Comparison of ENCODE assay signal across 14 mouse cellular contexts in genomic region chr17:85180471-85181060, GRCm38 (mm10).
DNase-seq lines count a peak whose midpoint lies in the region; ATAC-seq and TF ChIP-seq lines count a peak whose summit lies in the region.
"Had no signal": no experiment of that assay in that cellular context is flagged by ENCODE, and none has a peak within 500 bp of the region (broad histone marks: within the 10 kb centered on the region; RNA-seq: fewer than 3 reads in every experiment).

No protein-coding gene starts in this region.

- DNase-seq in heart, adult 2 months = no peak
- DNase-seq in brain, adult 2 months (ENCODE audit: low read depth, low spot score) = peak; percentile 24
- DNase-seq in midbrain, embryonic 14.5 days = peak; percentile 40
- DNase-seq in kidney, adult 18-20 months = no peak
- DNase-seq in left cerebral cortex, postnatal 10 days (ENCODE audit: extremely low spot score in 1 of 2, low spot score in 2 of 2) = no peak
- DNase-seq: adrenal gland, postnatal 10 days; cerebellum, adult 11 months; gastrocnemius, adult 2 months had no signal

- no peaks in the 10 kb centered on the region for H3K36me3 ChIP-seq in heart, embryonic 12.5 days
- no peaks in the 10 kb centered on the region for H3K36me3 ChIP-seq in heart, adult 2 months (ENCODE audit: control insufficient read depth, insufficient read depth, low read length)
- H3K36me3 ChIP-seq in hindbrain, embryonic 12.5 days = no peaks in the 10 kb centered on the region
- H3K36me3 ChIP-seq in midbrain, embryonic 14.5 days (ENCODE audit: control insufficient read depth, insufficient read depth, low read length) = no peaks in the 10 kb centered on the region
- H3K36me3 ChIP-seq: liver, embryonic 15.5 days had no signal

- no peak for TF ChIP-seq POLR2A in heart, adult 2 months (IDR thresholded peaks at IDR 0.05; ENCODE audit: insufficient read depth, low read depth, low read length)

- H3K79me2 ChIP-seq in heart, adult 2 months (replicated peaks; ENCODE audit: control insufficient read depth, insufficient read depth, low read length) = no peaks in the 10 kb centered on the region

- peak overlapping the region; percentile 58 for H3K4me2 ChIP-seq in heart, embryonic 12.5 days
- peak overlapping the region; percentile 15 for H3K4me2 ChIP-seq in hindbrain, embryonic 12.5 days (replicated peaks)
- H3K4me2 ChIP-seq in midbrain, embryonic 14.5 days (ENCODE audit: low read length) = peak overlapping the region; percentile 36
- H3K4me2 ChIP-seq: liver, embryonic 15.5 days had no signal

- H3K27ac ChIP-seq in heart, embryonic 12.5 days (ENCODE audit: poor library complexity, severe bottlenecking) = no peak overlapping the region
- no peak overlapping the region for H3K27ac ChIP-seq in heart, adult 2 months
- H3K27ac ChIP-seq in hindbrain, embryonic 12.5 days = no peak overlapping the region
- H3K27ac ChIP-seq in midbrain, embryonic 14.5 days (replicated peaks; ENCODE audit: low read depth, low read length) = no peak overlapping the region
- H3K27ac ChIP-seq: gastrocnemius, adult 2 months; liver, embryonic 15.5 days had no signal

- no peak overlapping the region for H3K9ac ChIP-seq in heart, embryonic 12.5 days
- H3K9ac ChIP-seq in heart, adult 2 months (ENCODE audit: low read depth, low read length) = no peak overlapping the region
- H3K9ac ChIP-seq in hindbrain, embryonic 12.5 days = no peak overlapping the region
- H3K9ac ChIP-seq in midbrain, embryonic 14.5 days (replicated peaks; ENCODE audit: low read length) = 0 out of 2 replicates have a peak overlapping the region, but pooled peaks have one; percentile 7
- H3K9ac ChIP-seq: liver, embryonic 15.5 days had no signal

- TF ChIP-seq EP300 in heart, adult 2 months (IDR thresholded peaks at IDR 0.05; ENCODE audit: insufficient read depth, low read depth, low read length) = no peak

- no peak for TF ChIP-seq CTCF in heart, adult 2 months (IDR thresholded peaks at IDR 0.05)

- intact Hi-C loops in heart, adult 2 months (cut with DNase I) = loop anchor here (10.0 kb wide), 1 partner anchor 884 kb away; no protein-coding TSS in a partner anchor
- intact Hi-C loops in left cerebral cortex, postnatal 10 days (cut with DNase I) = no loop called here

- H3K4me3 ChIP-seq in heart, embryonic 12.5 days = peak overlapping the region; percentile 22
- no peak overlapping the region for H3K4me3 ChIP-seq in heart, adult 2 months
- H3K4me3 ChIP-seq in hindbrain, embryonic 12.5 days = no peak overlapping the region
- no peak overlapping the region for H3K4me3 ChIP-seq in midbrain, embryonic 14.5 days (replicated peaks; ENCODE audit: low read depth, low read length)
- H3K4me3 ChIP-seq: gastrocnemius, adult 2 months; liver, embryonic 15.5 days had no signal

- no peak for ATAC-seq in heart, embryonic 12.5 days (ENCODE audit: insufficient number of reproducible peaks, low FRiP score)
- ATAC-seq in hindbrain, embryonic 12.5 days (ENCODE audit: low FRiP score) = peak; percentile 48; the same call in 1 of the 2 replicates
- no peak for ATAC-seq in midbrain, embryonic 14.5 days (ENCODE audit: low FRiP score, low TSS enrichment)
- no peak for ATAC-seq in megakaryocyte, adult 5-6 weeks (ENCODE audit: poor library complexity, severe bottlenecking)
- ATAC-seq: forebrain, embryonic 14.5 days; intestine, embryonic 16.5 days had no signal

- peaks cover 28% of the 10 kb centered on the region for H3K4me1 ChIP-seq in heart, embryonic 12.5 days (replicated peaks)
- no peaks in the 10 kb centered on the region for H3K4me1 ChIP-seq in heart, adult 2 months (ENCODE audit: control insufficient read depth, insufficient read depth, low read length)
- H3K4me1 ChIP-seq in hindbrain, embryonic 12.5 days = no peaks in the 10 kb centered on the region
- H3K4me1 ChIP-seq in midbrain, embryonic 14.5 days (ENCODE audit: control insufficient read depth, insufficient read depth, low read length) = no peaks in the 10 kb centered on the region
- H3K4me1 ChIP-seq: liver, embryonic 15.5 days had no signal

- H3K27me3 ChIP-seq in heart, embryonic 12.5 days (replicated peaks) = no peaks in the 10 kb centered on the region
- H3K27me3 ChIP-seq in heart, adult 2 months (ENCODE audit: control insufficient read depth, insufficient read depth, low read length) = no peaks in the 10 kb centered on the region
- H3K27me3 ChIP-seq in hindbrain, embryonic 12.5 days = no peaks in the 10 kb centered on the region
- H3K27me3 ChIP-seq in midbrain, embryonic 14.5 days (ENCODE audit: control insufficient read depth, insufficient read depth, low read length) = no peaks in the 10 kb centered on the region
- H3K27me3 ChIP-seq: liver, embryonic 15.5 days had no signal

- WGBS in heart, embryonic 12.5 days = 37% methylated on average over 14 of the region's 14 CpGs
- WGBS in heart, adult 2 months = 65% methylated on average over 14 of the region's 14 CpGs
- WGBS in hindbrain, embryonic 12.5 days = 49% methylated on average over 14 of the region's 14 CpGs
- 23% methylated on average over 14 of the region's 14 CpGs for WGBS in midbrain, embryonic 14.5 days

- no peaks in the 10 kb centered on the region for H3K9me3 ChIP-seq in heart, embryonic 12.5 days (replicated peaks)
- no peaks in the 10 kb centered on the region for H3K9me3 ChIP-seq in hindbrain, embryonic 12.5 days (replicated peaks)
- H3K9me3 ChIP-seq in midbrain, embryonic 14.5 days (ENCODE audit: control insufficient read depth, low read length) = no peaks in the 10 kb centered on the region
- H3K9me3 ChIP-seq: liver, embryonic 15.5 days had no signal

Comparison
In these comparisons a context has a peak if more than half of its experiments do, and no peak if none do; other contexts are left out.
1. DNase-seq: peak in brain, adult 2 months (single experiment) and midbrain, embryonic 14.5 days (single experiment); none in heart, adult 2 months (0 of 2), kidney, adult 18-20 months (single experiment) and left cerebral cortex, postnatal 10 days (0 of 2).
2. Peak in every context shown above with its lines, with median percentiles within 50 percentile points of each other: H3K4me2 ChIP-seq.